Mouse (Mus musculus): Measurements from ENCODE around the gene Fen1. TPM values are rescaled to one million over a fixed set of nuclear protein-coding genes. Genes with fewer than 3 reads are reported as not detected.

The Fen1 gene
- polyA plus RNA-seq, 1 experiment from 2014 or later, result 188 TPM

DNA sequence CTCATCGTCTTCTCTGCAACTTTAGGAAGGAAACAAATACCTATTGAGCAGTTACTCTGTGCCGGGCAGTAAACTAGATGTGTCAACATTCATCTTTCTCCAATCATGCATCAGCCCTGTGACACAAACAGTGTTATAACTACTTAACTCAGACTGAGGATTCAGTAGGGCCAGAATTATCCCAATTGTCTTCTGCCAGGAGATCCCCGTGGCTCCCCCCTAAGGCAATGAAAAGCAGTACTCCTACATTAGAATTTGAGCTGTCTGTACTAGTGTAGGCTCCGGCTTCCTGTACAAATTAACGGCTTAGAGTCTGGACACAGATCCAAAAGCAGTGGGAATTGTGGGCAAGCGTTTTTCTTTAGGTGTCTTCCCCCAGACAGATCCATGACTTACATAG is 1.1 kb upstream of the Fen1 start:
- peaks cover 16% of the 10 kb centered on the region for H3K4me1 ChIP-seq
- DNase-seq (ENCODE audit: low spot score), result no peak
- no peaks in the 10 kb centered on the region for H3K27me3 ChIP-seq (ENCODE audit: low read depth, poor library complexity, severe bottlenecking)
- H3K9me3 ChIP-seq (replicated peaks), result no peaks in the 10 kb centered on the region
- H3K4me3 ChIP-seq, result peak overlapping the region; percentile 94
- H3K27ac ChIP-seq, result no peak overlapping the region
- 77% methylated on average over 6 of the region's 6 CpGs for WGBS
- peaks cover 64% of the 10 kb centered on the region for H3K36me3 ChIP-seq

- H3K4me3 ChIP-seq, result peak overlapping the region; percentile 94
- no peaks in the 10 kb centered on the region for H3K27me3 ChIP-seq (ENCODE audit: low read depth, poor library complexity, severe bottlenecking)
- 2% methylated on average over 5 of the region's 5 CpGs for WGBS
- H3K36me3 ChIP-seq, result peaks cover 64% of the 10 kb centered on the region
- DNase-seq (ENCODE audit: low spot score), result no peak
- peak overlapping the region; percentile 93 for H3K27ac ChIP-seq
- no peaks in the 10 kb centered on the region for H3K9me3 ChIP-seq (replicated peaks)
- H3K4me1 ChIP-seq, result peaks cover 16% of the 10 kb centered on the region
Observed at GRCm38 (mm10) chr19:10204616-10205001, 640 bp upstream of the Fen1 start.

GRCm38 (mm10) chr19:10203146-10203847 is 672 bp downstream of the Fen1 start:
- Histone ChIP-seq H3K4me3 (peak overlapping the region; percentile 94), H3K27me3 (ENCODE audit: low read depth, poor library complexity, severe bottlenecking) (no peaks in the 10 kb centered on the region), H3K36me3 (peaks cover 64% of the 10 kb centered on the region), H3K27ac (peak overlapping the region; percentile 93), H3K9me3 (replicated peaks) (no peaks in the 10 kb centered on the region), H3K4me1 (peaks cover 16% of the 10 kb centered on the region)
- 2% methylated on average over 23 of the region's 23 CpGs for WGBS
- DNase-seq (ENCODE audit: low spot score), result no peak

DNA sequence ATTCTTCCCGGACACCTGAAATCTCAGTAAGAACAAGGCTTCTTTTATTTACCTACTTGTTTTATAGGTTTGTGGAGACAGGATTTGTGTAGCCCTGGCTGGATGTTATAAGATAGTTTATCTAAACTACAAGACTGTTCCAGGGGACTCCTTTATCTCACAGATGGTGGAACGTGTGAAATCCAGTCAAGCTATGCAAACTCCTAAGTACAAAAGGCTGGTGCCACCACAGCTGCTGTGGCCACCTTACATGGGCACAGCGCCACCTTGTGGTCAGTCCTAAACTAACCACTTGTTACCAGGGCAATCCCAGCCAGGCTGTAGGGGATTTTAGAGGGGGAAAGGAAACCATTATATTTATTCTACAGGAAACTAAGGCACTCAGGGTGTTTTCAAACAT is 5.2 kb downstream of the Fen1 start:
- Histone ChIP-seq H3K36me3 (peaks cover 84% of the 10 kb centered on the region), H3K4me3 (no peak overlapping the region), H3K4me1 (peaks cover 8% of the 10 kb centered on the region), H3K27me3 (ENCODE audit: low read depth, poor library complexity, severe bottlenecking) (no peaks in the 10 kb centered on the region), H3K27ac (no peak overlapping the region), H3K9me3 (replicated peaks) (no peaks in the 10 kb centered on the region)
- peak; percentile 90 for DNase-seq (ENCODE audit: low spot score)
- WGBS, result 35% methylated on average over 3 of the region's 3 CpGs

GRCm38 (mm10) chr19:10198286-10198685 is 5.7 kb downstream of the Fen1 start:
- no peak overlapping the region for H3K27ac ChIP-seq
- 81% methylated on average over 2 of the region's 2 CpGs for WGBS
- no peak for DNase-seq (ENCODE audit: low spot score)
- H3K4me1 ChIP-seq, result peaks cover 8% of the 10 kb centered on the region
- H3K4me3 ChIP-seq, result no peak overlapping the region
- H3K9me3 ChIP-seq (replicated peaks), result no peaks in the 10 kb centered on the region
- H3K27me3 ChIP-seq (ENCODE audit: low read depth, poor library complexity, severe bottlenecking), result no peaks in the 10 kb centered on the region
- peaks cover 88% of the 10 kb centered on the region for H3K36me3 ChIP-seq

- H3K36me3 ChIP-seq, result peaks cover 100% of the 10 kb centered on the region
- no peak overlapping the region for H3K27ac ChIP-seq
- H3K4me1 ChIP-seq, result no peaks in the 10 kb centered on the region
- H3K4me3 ChIP-seq, result no peak overlapping the region
- no peaks in the 10 kb centered on the region for H3K27me3 ChIP-seq (ENCODE audit: low read depth, poor library complexity, severe bottlenecking)
- 92% methylated on average over 4 of the region's 4 CpGs for WGBS
- DNase-seq (ENCODE audit: low spot score), result no peak
- no peaks in the 10 kb centered on the region for H3K9me3 ChIP-seq (replicated peaks)
Observed at GRCm38 (mm10) chr19:10197130-10197529, 6.8 kb downstream of the Fen1 start.

GRCm38 (mm10) chr19:10195252-10195651 is 8.7 kb downstream of the Fen1 start:
- H3K27ac ChIP-seq, result no peak overlapping the region
- H3K4me3 ChIP-seq, result no peak overlapping the region
- no peaks in the 10 kb centered on the region for H3K9me3 ChIP-seq (replicated peaks)
- no peaks in the 10 kb centered on the region for H3K4me1 ChIP-seq
- WGBS, result 84% methylated on average over 5 of the region's 5 CpGs
- H3K36me3 ChIP-seq, result peaks cover 99% of the 10 kb centered on the region
- no peaks in the 10 kb centered on the region for H3K27me3 ChIP-seq (ENCODE audit: low read depth, poor library complexity, severe bottlenecking)
- no peak for DNase-seq (ENCODE audit: low spot score)

GRCm38 (mm10) chr19:10194337-10194736 is 9.6 kb downstream of the Fen1 start:
- H3K4me3 ChIP-seq, result no peak overlapping the region
- H3K9me3 ChIP-seq (replicated peaks), result no peaks in the 10 kb centered on the region
- H3K27ac ChIP-seq, result no peak overlapping the region
- WGBS, result 85% methylated on average over 11 of the region's 11 CpGs
- DNase-seq (ENCODE audit: low spot score), result no peak
- H3K4me1 ChIP-seq, result no peaks in the 10 kb centered on the region
- H3K27me3 ChIP-seq (ENCODE audit: low read depth, poor library complexity, severe bottlenecking), result no peaks in the 10 kb centered on the region
- H3K36me3 ChIP-seq, result peaks cover 99% of the 10 kb centered on the region

GRCm38 (mm10) chr19:10191326-10191725 is 12.6 kb downstream of the Fen1 start:
- WGBS, result 69% methylated on average over 7 of the region's 7 CpGs
- H3K27me3 ChIP-seq (ENCODE audit: low read depth, poor library complexity, severe bottlenecking), result no peaks in the 10 kb centered on the region
- H3K36me3 ChIP-seq, result peaks cover 99% of the 10 kb centered on the region
- peaks cover 15% of the 10 kb centered on the region for H3K4me1 ChIP-seq
- DNase-seq (ENCODE audit: low spot score), result no peak
- no peaks in the 10 kb centered on the region for H3K9me3 ChIP-seq (replicated peaks)
- no peak overlapping the region for H3K4me3 ChIP-seq
- no peak overlapping the region for H3K27ac ChIP-seq

DNA sequence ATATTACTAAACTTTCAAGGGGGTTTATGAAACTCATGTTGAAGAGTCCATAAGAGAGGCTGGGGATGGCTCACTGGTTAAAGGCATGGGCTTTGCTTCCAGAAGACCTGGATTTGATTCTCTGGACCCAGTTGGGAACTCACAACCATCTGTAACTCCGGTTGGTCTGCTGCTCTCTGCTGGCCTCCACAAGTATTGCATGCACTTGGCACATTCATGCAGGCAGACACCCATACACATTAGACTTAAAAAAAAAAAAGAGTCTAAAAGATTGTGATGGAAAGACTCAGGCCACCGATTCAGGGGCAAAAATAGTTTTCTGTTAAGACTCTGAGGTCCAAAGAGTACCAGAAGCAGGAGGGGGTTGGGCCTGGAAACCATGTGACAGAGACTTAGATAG is 13.2 kb downstream of the Fen1 start:
- DNase-seq (ENCODE audit: low spot score), result peak; percentile 77
- peaks cover 99% of the 10 kb centered on the region for H3K36me3 ChIP-seq
- H3K9me3 ChIP-seq (replicated peaks), result no peaks in the 10 kb centered on the region
- no peaks in the 10 kb centered on the region for H3K27me3 ChIP-seq (ENCODE audit: low read depth, poor library complexity, severe bottlenecking)
- H3K4me1 ChIP-seq, result peaks cover 15% of the 10 kb centered on the region
- H3K4me3 ChIP-seq, result no peak overlapping the region
- H3K27ac ChIP-seq, result no peak overlapping the region
- 52% methylated on average over 2 of the region's 2 CpGs for WGBS

DNA sequence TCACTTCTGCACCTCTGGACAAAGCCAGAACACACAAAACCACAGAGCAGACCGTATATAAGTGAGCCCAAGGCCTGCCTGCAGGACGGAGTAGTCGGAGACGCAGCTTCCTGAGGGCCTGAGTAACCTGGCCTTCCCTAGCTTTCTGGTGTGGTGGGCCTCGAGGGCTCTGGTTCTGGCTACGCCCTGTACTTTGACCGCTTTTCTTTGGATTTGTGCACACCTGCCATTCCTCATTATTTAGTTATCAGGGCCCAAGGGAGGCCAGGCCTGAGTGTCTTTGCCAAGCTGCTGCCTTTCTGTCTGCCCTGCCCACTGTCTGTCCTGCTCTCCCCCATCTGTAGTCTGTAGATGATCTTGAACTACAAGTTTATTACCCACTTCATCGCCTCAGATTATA is 14.0 kb downstream of the Fen1 start:
- 94% methylated on average over 8 of the region's 8 CpGs for WGBS
- H3K4me1 ChIP-seq, result peaks cover 17% of the 10 kb centered on the region

DNA sequence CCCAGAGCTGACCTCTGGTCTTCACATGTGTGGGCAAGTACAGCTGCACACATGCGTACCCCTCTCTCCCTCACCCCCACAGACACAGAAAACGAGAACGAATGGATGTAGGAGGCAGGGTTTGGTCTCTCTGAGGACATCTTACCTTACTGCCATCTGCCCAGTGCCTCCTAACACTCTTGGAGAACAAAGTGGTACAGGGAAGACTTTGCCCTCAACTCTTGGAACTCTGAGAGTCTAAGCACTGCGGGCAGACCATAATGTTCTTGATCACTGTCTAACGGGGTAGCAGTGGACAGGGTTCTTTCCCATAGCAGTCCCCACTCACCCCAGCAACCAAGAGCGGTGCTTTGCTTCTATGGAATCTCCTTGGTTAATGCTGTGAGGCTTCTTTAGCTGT is 14.9 kb downstream of the Fen1 start:
- H3K4me3 ChIP-seq, result no peak overlapping the region
- H3K36me3 ChIP-seq, result peaks cover 95% of the 10 kb centered on the region
- no peak for DNase-seq (ENCODE audit: low spot score)
- 94% methylated on average over 6 of the region's 6 CpGs for WGBS
- no peaks in the 10 kb centered on the region for H3K9me3 ChIP-seq (replicated peaks)
- H3K27me3 ChIP-seq (ENCODE audit: low read depth, poor library complexity, severe bottlenecking), result no peaks in the 10 kb centered on the region
- peaks cover 26% of the 10 kb centered on the region for H3K4me1 ChIP-seq
- no peak overlapping the region for H3K27ac ChIP-seq

More for the DNA sequence above, 14.0 kb downstream of the Fen1 start:
- no peaks in the 10 kb centered on the region for H3K9me3 ChIP-seq (replicated peaks)
- no peak for DNase-seq (ENCODE audit: low spot score)
- H3K27me3 ChIP-seq (ENCODE audit: low read depth, poor library complexity, severe bottlenecking), result no peaks in the 10 kb centered on the region
- peaks cover 99% of the 10 kb centered on the region for H3K36me3 ChIP-seq
- no peak overlapping the region for H3K27ac ChIP-seq
- no peak overlapping the region for H3K4me3 ChIP-seq

- H3K36me3 ChIP-seq, result peaks cover 88% of the 10 kb centered on the region
- 0 out of 2 replicates have a peak overlapping the region, but pooled peaks have one; percentile 1 for H3K4me3 ChIP-seq
- WGBS, result 69% methylated on average over 10 of the region's 10 CpGs
- no peak for DNase-seq (ENCODE audit: low spot score)
- peak overlapping the region; percentile 38; the same call in 1 of the 2 replicates for H3K27ac ChIP-seq
- no peaks in the 10 kb centered on the region for H3K9me3 ChIP-seq (replicated peaks)
- H3K4me1 ChIP-seq, result peaks cover 28% of the 10 kb centered on the region
- H3K27me3 ChIP-seq (ENCODE audit: low read depth, poor library complexity, severe bottlenecking), result no peaks in the 10 kb centered on the region
Observed at GRCm38 (mm10) chr19:10188281-10188811, 15.6 kb downstream of the Fen1 start.
